ENCODE assay signal across 9 mouse cellular contexts in genomic region chr1:63110536-63111285, GRCm38 (mm10). TPM values are rescaled to one million over a fixed set of nuclear protein-coding genes. Genes with fewer than 3 reads are reported as not detected.
DNase-seq lines count a peak whose midpoint lies in the region; ATAC-seq and TF ChIP-seq lines count a peak whose summit lies in the region.
"Had no signal": no experiment of that assay in that cellular context is flagged by ENCODE, and none has a peak within 500 bp of the region (broad histone marks: within the 10 kb centered on the region; RNA-seq: fewer than 3 reads in every experiment).

No protein-coding gene starts in this region.

- ATAC-seq in embryonic facial prominence, embryonic 12.5 days (ENCODE audit: insufficient number of reproducible peaks, insufficient read depth, low FRiP score, low TSS enrichment): no peak

- WGBS in embryonic facial prominence, embryonic 12.5 days: 32% methylated on average over 7 of the region's 7 CpGs
- 48% methylated on average over 7 of the region's 7 CpGs for WGBS in limb, embryonic 10.5 days
- 51% methylated on average over 7 of the region's 7 CpGs for WGBS in olfactory bulb, adult 2 months

- H3K4me2 ChIP-seq in embryonic facial prominence, embryonic 12.5 days (replicated peaks): peak overlapping the region; percentile 7
- H3K4me2 ChIP-seq: hindbrain, embryonic 15.5 days had no signal

- H3K36me3 ChIP-seq in embryonic facial prominence, embryonic 12.5 days: no peaks in the 10 kb centered on the region
- peaks cover 10% of the 10 kb centered on the region for H3K36me3 ChIP-seq in limb, embryonic 10.5 days

- DNase-seq in adrenal gland, adult (ENCODE audit: inconsistent age in 2 of 2, low spot score in 1 of 2): peak; percentile 24 to 60
- DNase-seq in adrenal gland, adult 18-20 months (ENCODE audit: low spot score in 2 of 2): no peak
- DNase-seq in ovary, postnatal 14 days (ENCODE audit: low spot score): peak; percentile 29
- DNase-seq in ovary, postnatal 36 days (ENCODE audit: low spot score): no peak
- DNase-seq in limb, embryonic 10.5 days (ENCODE audit: low spot score): peak; percentile 48
- DNase-seq in left cerebral cortex, adult 9 months (ENCODE audit: low spot score in 2 of 2): no peak

- no peaks in the 10 kb centered on the region for H3K27me3 ChIP-seq in embryonic facial prominence, embryonic 12.5 days
- H3K27me3 ChIP-seq in limb, embryonic 10.5 days (ENCODE audit: low read depth, poor library complexity, severe bottlenecking): no peaks in the 10 kb centered on the region
- H3K27me3 ChIP-seq: hindbrain, embryonic 15.5 days had no signal

- H3K4me3 ChIP-seq in embryonic facial prominence, embryonic 12.5 days: no peak overlapping the region
- H3K4me3 ChIP-seq in limb, embryonic 10.5 days: no peak overlapping the region
- no peak overlapping the region for H3K4me3 ChIP-seq in olfactory bulb, adult 2 months (ENCODE audit: insufficient read depth, low read depth, low read length)
- H3K4me3 ChIP-seq: hindbrain, embryonic 15.5 days had no signal

- peak; percentile 38; the same call in 1 of the 2 replicates for TF ChIP-seq CTCF in olfactory bulb, adult 2 months (IDR thresholded peaks at IDR 0.05; ENCODE audit: insufficient read depth, low read depth, low read length)

- peak overlapping the region; percentile 46; the same call in 1 of the 2 replicates for H3K27ac ChIP-seq in embryonic facial prominence, embryonic 12.5 days
- no peak overlapping the region for H3K27ac ChIP-seq in limb, embryonic 10.5 days
- H3K27ac ChIP-seq in olfactory bulb, adult 2 months (ENCODE audit: insufficient read depth, low read depth, low read length): no peak overlapping the region

- H3K4me1 ChIP-seq in embryonic facial prominence, embryonic 12.5 days: peaks cover 19% of the 10 kb centered on the region
- H3K4me1 ChIP-seq in limb, embryonic 10.5 days: peaks cover 27% of the 10 kb centered on the region
- H3K4me1 ChIP-seq in olfactory bulb, adult 2 months (ENCODE audit: control insufficient read depth, insufficient read depth, low read length): peaks cover 10% of the 10 kb centered on the region

- no peaks in the 10 kb centered on the region for H3K9me3 ChIP-seq in embryonic facial prominence, embryonic 12.5 days
- H3K9me3 ChIP-seq in limb, embryonic 10.5 days (replicated peaks): no peaks in the 10 kb centered on the region
- H3K9me3 ChIP-seq: hindbrain, embryonic 15.5 days had no signal

- TF ChIP-seq POLR2A in olfactory bulb, adult 2 months (IDR thresholded peaks at IDR 0.05; ENCODE audit: insufficient read depth, low read depth, low read length): no peak

- H3K9ac ChIP-seq in embryonic facial prominence, embryonic 12.5 days: 0 out of 2 replicates have a peak overlapping the region, but pooled peaks have one; percentile 15
- H3K9ac ChIP-seq: hindbrain, embryonic 15.5 days had no signal

RNA-seq across cellular contexts. Expression of gene Ino80d, which starts 3.8 kb away (rescaled TPM):
- total RNA-seq in adrenal gland, adult 18-20 months (2021): 10 to 100 TPM; 24.7 to 27.3 TPM
- polyA plus RNA-seq in embryonic facial prominence, embryonic 12.5 days (2016; fragmentation: Nextera tagmentation; extraction: Ambion mirVana): 10.8 and 12.9 TPM in 2 replicates
- 10.0 and 11.2 TPM in 2 replicates for polyA plus RNA-seq in limb, embryonic 10.5 days (2016; fragmentation: Nextera tagmentation; extraction: Ambion mirVana)
- not detected in 2 replicates for polyA plus RNA-seq in olfactory bulb, adult 2 months (2012; ENCODE audit: insufficient read depth, insufficient read length, low replicate concordance, missing spikeins)

Comparison
In these comparisons a context has a peak if more than half of its experiments do, and no peak if none do; other contexts are left out.
1. DNase-seq: peak in adrenal gland, adult (2 of 2), ovary, postnatal 14 days (single experiment) and limb, embryonic 10.5 days (single experiment); none in adrenal gland, adult 18-20 months (0 of 2), ovary, postnatal 36 days (single experiment) and left cerebral cortex, adult 9 months (0 of 2).